Mouse (Mus musculus) olfactory bulb, adult 2 months (tissue): ENCODE measurements around the gene Os9. TPM values are rescaled to one million over a fixed set of nuclear protein-coding genes. Genes with fewer than 3 reads are reported as not detected.
A peak's percentile ranks its signal among the peaks of the same experiment; 100 is the strongest.

Experiments used
- H3K27ac ChIP-seq: fragments of 200-500 bp; 2 replicates; pipeline ENCODE4 v1.5.1; 2012; ENCODE audit warnings: low read depth, low read length; ENCODE audit not compliant: insufficient read depth
- H3K4me1 ChIP-seq: fragments of 200-500 bp; 2 replicates; pipeline ENCODE4 v1.6.1; 2012; ENCODE audit warnings: low read length; ENCODE audit not compliant: control insufficient read depth, insufficient read depth
- H3K4me3 ChIP-seq: fragments of 200-500 bp; 2 replicates; pipeline ENCODE4 v1.5.1; 2012; ENCODE audit warnings: mild to moderate bottlenecking, low read depth, low read length, moderate library complexity; ENCODE audit not compliant: insufficient read depth
- CTCF ChIP-seq: fragments of 200-500 bp; IDR thresholded peaks from 2 replicates; pipeline ENCODE4 v1.5.1; 2012; ENCODE audit warnings: low read depth, mild to moderate bottlenecking, low read length, moderate library complexity; ENCODE audit not compliant: insufficient read depth
- POLR2A ChIP-seq: fragments of 200-500 bp; IDR thresholded peaks from 2 replicates; pipeline ENCODE4 v1.6.1; 2012; ENCODE audit warnings: mild to moderate bottlenecking, low read depth, low read length, moderate library complexity; ENCODE audit not compliant: insufficient read depth
- WGBS: fragments of 180-500 bp; shearing (Covaris S2); methylation state at CpG from one replicate; pipeline ENCODE4 v1.1.7; 2018; 5-methylcytosine and 5-hydroxymethylcytosine counted together
- polyA plus RNA-seq: library from polyadenylated mRNA; stranded (reverse); fragments of >200 nt; gene quantifications from 2 replicates; pipeline ENCODE4 v1.2.4, GENCODE M21; 2012; ENCODE audit warnings: low replicate concordance; ENCODE audit not compliant: missing spikeins, insufficient read depth, insufficient read length

Os9 gene
- 124 TPM in 1 of 2 replicates, not detected in the other for polyA plus RNA-seq

DNA sequence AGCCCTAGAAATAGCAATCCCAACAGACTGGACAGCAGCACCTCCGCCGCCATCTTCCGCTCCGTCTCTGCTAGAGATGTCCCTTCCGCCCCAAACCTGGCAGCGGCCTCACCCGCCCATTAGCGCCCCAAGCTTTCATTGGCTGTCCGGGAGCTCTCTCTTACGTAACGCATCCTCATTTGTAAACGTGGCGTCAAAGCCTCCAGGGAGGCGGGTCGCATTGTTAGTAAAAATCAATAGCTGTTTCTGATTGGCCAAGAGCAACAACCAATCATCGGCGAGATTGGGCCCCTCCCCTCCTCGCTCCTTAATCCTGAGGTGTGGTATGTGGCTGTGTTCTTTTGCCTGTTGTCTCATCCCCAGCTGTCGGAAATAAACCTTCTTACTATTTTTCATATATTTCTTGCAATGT lies at the start of gene Os9:
Gene Os9 (minus strand): TSS at position 66 of the 412 bp plus-strand sequence.
- Histone ChIP-seq H3K4me3 (peak within 1 kb of the TSS; percentile 95), H3K27ac (peak within 1 kb of the TSS; percentile 43; the same call in 1 of the 2 replicates), H3K4me1 (peaks cover 11% of the 10 kb centered on the region)
- WGBS, result under 1% methylated on average over 19 of the region's 19 CpGs
- TF ChIP-seq CTCF (no peak), POLR2A (peak; percentile 64)

DNA sequence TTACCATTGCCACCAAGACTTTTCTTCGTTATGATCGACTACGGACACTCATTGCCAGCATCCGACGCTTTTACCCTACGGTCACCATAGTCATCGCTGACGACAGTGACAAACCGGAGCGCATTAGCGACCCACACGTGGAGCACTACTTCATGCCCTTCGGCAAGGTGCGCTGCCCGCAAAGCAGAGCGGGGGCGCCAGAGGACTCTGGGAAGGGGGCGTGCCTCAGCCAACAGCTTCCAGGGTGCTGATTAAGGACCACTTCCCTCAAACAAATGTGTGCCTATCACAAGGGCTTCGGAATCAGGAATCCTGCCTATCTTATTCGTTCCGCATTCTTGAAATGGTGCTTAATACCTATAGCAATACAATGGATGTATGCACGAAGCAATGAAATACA lies 49.1 kb upstream of the Os9 start:
- H3K4me1 ChIP-seq, result peaks cover 23% of the 10 kb centered on the region
- TF ChIP-seq CTCF (no peak), POLR2A (no peak)
- H3K27ac ChIP-seq, result no peak overlapping the region
- 31% methylated on average over 22 of the region's 22 CpGs for WGBS
- no peak overlapping the region for H3K4me3 ChIP-seq

DNA sequence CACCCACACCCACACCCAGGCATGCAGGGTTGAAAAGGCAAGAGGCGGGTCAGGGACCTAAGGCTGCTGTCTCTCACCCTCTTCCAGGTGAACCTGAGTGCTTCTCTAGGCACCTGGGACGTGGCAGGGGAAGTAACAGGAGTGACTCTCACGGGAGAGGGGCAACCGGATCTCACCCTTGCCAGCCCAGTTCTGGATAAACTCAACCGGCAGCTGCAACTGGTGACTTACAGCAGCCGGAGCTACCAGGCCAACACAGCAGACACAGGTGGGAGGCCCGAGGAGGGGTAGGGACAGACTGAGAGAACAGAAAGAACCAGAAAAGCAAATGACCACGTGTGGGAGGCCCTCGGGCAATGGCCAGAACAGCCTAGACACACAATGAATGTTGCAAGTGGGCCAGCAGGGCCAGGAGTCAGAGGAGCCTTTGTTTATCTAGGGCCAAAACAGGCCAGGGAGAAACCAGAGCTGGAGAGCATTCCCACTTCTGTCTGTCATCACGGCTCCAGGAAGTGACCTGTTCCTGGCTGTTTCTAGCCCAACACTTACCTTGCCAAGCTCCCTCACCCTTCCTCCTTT lies 46.8 kb upstream of the Os9 start:
- H3K4me3 ChIP-seq, result no peak overlapping the region
- no peak overlapping the region for H3K27ac ChIP-seq
- TF ChIP-seq CTCF (no peak), POLR2A (no peak)
- 62% methylated on average over 10 of the region's 10 CpGs for WGBS
- H3K4me1 ChIP-seq, result peaks cover 30% of the 10 kb centered on the region

DNA sequence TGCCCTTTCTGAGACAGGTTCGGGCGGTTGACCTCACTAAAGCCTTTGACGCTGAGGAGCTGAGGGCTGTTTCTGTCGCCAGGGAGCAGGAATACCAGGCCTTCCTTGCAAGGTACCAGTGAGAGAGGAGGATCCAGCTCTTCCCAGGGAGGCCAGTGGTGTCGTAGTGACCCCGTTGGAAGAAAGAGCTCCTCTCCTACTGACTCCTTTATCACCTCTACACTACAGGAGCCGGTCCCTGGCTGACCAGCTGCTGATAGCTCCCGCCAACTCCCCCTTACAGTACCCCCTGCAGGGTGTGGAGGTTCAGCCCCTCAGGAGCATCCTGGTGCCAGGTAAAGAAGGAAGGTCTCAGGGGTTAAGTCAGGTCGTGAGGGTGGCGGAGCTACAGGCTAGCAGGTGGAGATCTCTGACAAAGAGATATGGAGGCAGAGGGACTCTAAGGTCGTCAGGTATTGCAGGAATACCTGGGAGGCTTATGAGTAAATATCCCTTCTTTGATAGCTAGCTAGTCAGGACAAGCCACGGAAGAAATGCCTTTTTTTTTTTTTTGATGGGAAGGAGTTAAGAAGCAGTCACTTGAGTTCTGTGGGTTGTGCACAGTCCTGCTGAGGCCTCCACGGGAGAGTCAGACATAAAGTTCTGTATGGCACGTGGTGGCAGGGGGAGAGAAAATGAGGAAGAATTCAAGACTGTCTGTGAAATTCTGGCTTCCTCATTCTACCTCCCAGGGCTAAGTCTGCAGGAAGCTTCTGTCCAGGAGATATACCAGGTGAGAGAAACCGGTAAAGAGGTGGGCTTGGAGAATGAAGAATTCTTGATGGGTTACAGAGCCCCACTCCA lies 46.1 kb upstream of the Os9 start:
- Histone ChIP-seq H3K27ac (peak overlapping the region; percentile 88; the same call in 1 of the 2 replicates), H3K4me3 (peak overlapping the region; percentile 83), H3K4me1 (peaks cover 31% of the 10 kb centered on the region)
- TF ChIP-seq CTCF (no peak), POLR2A (no peak)
- 36% methylated on average over 15 of the region's 15 CpGs for WGBS

DNA sequence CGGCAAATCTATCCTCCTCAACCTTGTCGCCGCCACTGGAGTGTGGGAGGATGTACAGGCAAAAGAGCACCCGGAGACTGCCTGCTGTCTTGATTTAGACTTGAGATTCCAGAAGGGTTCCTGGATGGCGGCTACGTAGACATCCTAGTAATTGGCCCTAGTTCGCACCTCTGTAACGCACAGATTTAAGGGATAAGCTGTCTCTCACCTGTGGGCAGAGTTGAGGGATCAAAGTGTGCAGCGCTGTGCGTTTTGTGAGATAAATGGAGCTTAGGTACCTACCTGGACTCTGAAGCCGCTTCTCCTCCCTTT lies 45.4 kb upstream of the Os9 start:
- Histone ChIP-seq H3K27ac (peak overlapping the region; percentile 88), H3K4me3 (peak overlapping the region; percentile 83), H3K4me1 (peaks cover 31% of the 10 kb centered on the region)
- WGBS, result 6% methylated on average over 11 of the region's 11 CpGs
- no peak for TF ChIP-seq POLR2A
- no peak for TF ChIP-seq CTCF

DNA sequence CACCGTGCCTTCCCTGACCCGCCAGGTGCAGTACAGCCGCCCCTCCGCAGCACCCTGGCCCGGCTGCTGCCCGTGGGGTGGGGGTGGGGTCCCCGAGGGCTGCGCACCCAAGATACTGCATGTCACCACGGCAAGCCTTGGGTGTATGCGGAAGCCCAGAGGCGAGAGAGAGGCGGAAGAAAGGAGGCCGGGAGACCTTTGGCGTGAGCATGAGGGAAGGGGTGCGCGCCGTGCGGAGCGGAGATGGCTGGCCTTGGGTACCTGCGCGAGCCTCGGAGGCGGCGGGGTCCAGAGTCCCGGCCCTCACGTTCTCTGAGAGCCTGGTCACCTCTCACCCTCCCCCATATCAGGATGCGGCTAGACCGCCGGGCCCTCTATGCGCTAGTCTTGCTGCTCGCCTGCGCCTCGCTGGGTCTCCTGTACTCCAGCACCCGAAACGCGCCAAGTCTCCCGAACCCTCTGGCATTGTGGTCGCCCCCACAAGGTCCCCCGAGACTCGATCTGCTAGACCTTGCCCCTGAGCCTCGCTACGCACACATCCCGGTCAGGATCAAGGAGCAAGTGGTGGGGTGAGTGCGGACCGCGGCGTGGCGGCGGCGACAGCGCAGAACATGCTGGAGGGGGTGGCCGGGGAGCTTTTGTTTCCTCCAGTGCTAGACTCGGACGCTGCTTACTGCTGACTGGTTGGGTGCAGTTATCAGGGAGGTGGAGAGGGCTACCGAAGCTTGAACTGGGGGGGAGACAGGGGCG lies 44.9 kb upstream of the Os9 start:
- peaks cover 27% of the 10 kb centered on the region for H3K4me1 ChIP-seq
- under 1% methylated on average over 55 of the region's 56 CpGs for WGBS
- H3K4me3 ChIP-seq, result peak overlapping the region; percentile 83
- H3K27ac ChIP-seq, result peak overlapping the region; percentile 88
- peak; percentile 22; the same call in 1 of the 2 replicates for TF ChIP-seq POLR2A
- TF ChIP-seq CTCF, result no peak

- TF ChIP-seq POLR2A (no peak), CTCF (no peak)
- Histone ChIP-seq H3K27ac (peak overlapping the region; percentile 88), H3K4me1 (peaks cover 22% of the 10 kb centered on the region), H3K4me3 (peak overlapping the region; percentile 83)
- WGBS, result under 1% methylated on average over 42 of the region's 42 CpGs
These were observed 44.4 kb upstream of the Os9 start for GRCm38 (mm10) chr10:127165354-127165653.

DNA sequence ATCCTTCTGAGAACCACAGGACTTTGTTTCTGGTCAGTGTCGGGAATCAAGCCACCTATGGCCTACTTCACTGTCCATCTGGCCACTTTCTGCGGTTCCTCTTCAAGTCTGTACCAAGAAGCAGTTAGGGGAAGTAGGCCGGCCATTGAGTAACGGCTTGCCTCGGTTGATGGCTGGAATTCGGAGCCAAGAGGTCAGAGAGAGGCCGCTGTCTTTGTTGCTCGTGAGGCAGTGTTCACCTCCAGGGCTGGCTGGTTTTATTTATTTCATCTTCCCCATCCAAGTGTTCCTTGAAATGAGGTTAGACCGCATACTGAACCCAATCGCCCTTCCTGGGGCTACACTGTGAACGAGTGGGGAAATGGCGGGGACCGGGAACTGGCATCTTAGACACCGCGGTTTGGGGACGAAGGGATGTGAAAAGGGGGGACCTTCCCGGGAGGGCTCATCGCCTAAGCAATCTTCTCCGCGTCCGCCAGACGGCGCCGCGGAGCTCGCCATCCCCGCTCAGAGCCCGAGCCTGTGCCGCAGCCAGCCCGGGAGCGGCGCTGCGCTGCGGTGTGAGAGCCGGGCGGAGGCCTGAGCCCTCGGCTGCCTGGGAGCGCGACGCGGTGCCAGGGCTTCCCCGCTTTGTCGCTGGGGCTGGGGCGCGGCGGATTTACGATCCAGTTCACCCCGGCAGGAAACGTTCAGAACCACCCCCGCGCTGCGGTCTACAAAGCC lies 43.9 kb upstream of the Os9 start, which contains the start of gene B4galnt1:
Gene B4galnt1 (plus strand): TSS at position 595 of the 723 bp plus-strand sequence.
- Histone ChIP-seq H3K27ac (peak within 1 kb of the TSS; percentile 88), H3K4me3 (peak within 1 kb of the TSS; percentile 83), H3K4me1 (peaks cover 19% of the 10 kb centered on the region)
- peak; percentile 75 for TF ChIP-seq POLR2A
- TF ChIP-seq CTCF, result peak; percentile 92
- 3% methylated on average over 52 of the region's 52 CpGs for WGBS
